Mouse (Mus musculus): ENCODE data around the gene Tada2b. TPM values are rescaled to one million over a fixed set of nuclear protein-coding genes. Genes with fewer than 3 reads are reported as not detected.

Tada2b gene
- total RNA-seq, 2 experiments from 2014 or later: 12.1 to 12.9 TPM

DNA sequence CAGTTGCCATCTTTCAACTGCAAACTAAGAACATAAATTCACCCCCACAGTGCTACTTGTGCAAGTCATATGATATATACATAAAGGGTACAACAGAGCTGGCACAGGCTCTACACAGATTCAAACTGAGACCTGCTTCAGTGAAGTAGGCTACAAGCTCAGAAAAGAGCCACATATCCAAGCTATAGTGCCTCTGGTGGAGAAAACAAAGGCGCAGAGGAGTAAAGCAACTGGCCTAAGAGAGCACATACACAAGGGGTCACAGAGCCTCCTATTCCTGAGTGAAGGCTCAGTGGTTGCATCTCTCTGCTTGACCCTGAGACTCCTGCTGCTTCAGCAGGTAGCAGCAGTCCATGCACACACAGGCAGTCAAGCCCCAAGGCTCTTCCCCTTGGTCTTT, 3.0 kb downstream of the Tada2b start:
- no peak for ATAC-seq (replicated peaks; ENCODE audit: poor library complexity, severe bottlenecking)

DNA sequence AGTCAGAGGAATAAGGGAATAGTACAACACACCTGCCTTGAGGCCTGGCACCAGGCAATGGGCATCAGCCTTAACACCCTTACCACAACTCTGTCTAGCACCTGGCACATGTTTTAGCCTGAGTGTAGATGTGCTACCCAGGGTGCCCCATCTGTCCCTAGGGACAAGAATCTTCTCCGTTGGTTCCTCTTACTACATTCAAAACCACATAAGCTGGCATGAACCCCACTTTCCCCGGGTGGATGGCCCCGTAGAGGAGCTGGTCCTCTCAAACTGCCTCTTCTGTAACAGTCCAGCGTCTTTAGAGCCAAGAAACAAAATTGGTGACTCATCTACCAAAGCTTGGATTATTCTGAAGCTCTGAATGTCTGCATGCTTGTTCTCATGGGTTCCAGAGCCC, 3.7 kb downstream of the Tada2b start:
- peak; percentile 17 for ATAC-seq (replicated peaks; ENCODE audit: poor library complexity, severe bottlenecking)

DNA sequence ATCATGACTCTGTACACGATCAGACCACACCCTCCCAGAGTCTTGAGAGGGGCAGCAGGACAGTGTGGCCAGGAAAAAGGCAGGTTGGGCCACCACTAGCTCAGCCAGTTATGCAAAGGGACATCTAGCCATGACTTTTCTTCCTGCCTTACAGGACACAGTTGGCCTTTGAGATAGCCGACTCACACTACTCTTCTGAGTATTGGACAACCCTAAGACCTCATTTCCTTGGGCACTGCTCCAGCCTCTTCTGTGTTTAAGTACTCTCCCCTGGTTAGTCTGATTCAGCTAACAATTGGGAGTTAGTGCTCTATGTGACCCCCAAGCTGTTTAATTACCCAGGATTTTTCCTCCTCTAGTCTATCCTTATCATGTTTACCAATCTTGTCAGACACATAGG, 4.3 kb downstream of the Tada2b start:
- no peak for ATAC-seq (replicated peaks; ENCODE audit: poor library complexity, severe bottlenecking)

DNA sequence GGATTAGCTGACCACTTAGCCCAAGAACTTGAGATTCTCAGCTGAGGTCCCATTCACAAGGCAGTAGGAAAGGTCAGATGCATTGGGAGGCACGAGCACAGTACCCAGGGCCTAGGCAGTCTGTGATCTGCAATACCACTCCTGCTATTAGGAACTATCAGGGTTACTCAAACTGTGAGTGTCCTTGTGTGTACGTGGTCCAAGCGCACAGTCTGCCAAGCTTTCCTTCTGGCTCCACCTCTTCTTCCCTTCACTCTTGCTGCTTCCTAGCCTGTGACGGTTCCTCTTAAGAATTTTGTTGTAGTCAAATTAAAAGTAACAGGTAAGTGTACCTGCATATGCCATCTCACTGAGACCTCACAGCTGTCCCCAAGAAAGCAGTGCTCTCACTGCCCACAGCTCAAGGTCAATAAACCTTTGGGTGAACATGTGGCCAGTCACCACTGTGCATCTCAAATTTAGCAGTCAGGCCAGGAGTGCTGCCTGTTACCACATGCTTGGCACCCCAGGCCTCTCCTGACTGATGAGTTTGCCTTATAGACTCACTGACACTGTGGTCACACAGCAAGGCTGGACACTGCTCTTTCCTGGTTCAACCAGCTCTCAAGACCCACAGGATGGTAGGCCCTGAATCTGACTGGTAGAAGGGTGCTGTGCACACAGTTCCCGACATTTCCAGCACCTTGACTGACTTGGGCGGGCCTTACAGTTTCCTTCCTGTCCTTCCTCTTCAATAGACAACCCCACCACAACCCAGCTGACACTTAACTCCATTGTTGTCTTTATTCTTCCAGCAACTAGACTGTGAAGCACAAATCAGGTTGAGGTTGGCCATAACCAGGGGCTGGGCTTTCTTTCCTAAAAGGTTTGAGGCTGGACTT, 5.3 kb downstream of the Tada2b start:
- ATAC-seq (replicated peaks; ENCODE audit: poor library complexity, severe bottlenecking): no peak

DNA sequence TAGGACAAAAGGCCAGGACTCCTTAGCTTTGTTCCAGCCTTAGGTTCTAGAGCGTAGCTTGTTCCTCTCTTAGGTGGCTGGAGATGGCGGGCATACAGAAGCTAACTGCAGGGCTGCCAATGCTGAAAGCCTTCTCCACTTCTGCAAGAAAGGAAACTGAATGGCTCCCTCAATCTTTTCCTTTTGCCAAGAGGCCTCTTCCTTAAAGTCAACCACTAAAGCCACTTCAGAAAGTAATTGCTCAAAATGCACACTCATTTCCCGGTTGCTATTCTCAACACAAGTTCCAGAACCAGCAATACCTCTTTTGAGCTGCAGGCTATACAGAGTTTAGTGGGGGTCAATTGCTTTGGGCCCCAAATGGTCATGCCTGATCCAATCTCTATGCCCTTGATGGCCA, 6.6 kb downstream of the Tada2b start:
- ATAC-seq (replicated peaks; ENCODE audit: poor library complexity, severe bottlenecking): peak; percentile 32

DNA sequence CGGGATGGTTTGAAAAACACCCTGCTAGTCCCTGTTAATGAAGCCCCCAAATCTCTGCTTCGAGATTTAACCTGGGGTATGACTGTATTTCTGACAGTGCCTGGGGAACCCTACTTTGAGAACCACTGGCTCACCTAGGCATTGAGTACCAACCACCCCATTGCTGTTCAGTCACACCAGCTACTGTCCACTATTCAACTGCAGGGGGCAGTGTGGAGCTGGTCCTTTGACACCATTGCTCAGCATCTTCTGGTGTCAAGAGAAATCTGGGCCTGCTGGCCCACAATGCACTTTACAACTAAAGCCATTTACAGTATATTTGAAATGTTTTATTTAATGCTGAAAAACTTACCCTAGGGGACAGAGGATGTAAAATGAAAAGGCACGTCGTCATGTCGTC, 9.8 kb downstream of the Tada2b start:
- ATAC-seq (replicated peaks; ENCODE audit: poor library complexity, severe bottlenecking): peak; percentile 83

DNA sequence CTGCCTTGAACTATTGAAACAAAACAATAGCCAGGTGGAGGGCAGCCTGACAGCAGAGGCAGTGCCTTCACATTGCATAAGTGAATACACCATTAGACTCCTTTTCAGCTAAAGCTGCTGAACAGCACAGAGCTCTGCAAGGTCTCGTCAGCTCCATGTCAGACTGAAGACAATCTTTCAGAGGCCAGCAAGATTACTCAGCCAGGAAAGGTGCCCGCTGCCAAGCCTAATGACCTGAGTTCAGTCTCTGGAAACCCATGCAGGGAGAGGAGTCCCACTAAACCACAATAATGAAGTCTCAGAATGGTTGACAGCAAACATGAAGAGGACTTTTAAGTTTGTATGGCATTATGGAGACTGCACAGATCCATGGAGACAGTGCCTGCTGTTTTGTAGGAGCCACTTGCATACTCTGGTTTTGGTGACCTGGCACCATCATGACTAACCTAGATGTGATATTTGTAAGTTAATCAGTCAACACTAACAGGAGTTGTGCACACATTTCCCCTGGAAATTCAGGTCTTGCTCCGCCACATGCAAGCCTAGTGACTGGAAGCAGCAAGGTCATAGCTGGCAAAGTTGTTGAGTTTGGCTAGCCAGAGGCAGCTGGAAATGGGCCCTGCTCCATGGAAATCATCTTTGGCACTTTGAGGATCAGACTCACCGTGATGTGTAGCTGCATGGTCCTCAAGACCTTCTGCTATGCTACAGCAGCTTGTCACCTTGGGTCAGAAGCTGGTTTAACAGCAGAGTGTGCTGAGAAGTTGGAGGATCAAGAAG, 11.0 kb downstream of the Tada2b start:
- no peak for ATAC-seq (replicated peaks; ENCODE audit: poor library complexity, severe bottlenecking)

DNA sequence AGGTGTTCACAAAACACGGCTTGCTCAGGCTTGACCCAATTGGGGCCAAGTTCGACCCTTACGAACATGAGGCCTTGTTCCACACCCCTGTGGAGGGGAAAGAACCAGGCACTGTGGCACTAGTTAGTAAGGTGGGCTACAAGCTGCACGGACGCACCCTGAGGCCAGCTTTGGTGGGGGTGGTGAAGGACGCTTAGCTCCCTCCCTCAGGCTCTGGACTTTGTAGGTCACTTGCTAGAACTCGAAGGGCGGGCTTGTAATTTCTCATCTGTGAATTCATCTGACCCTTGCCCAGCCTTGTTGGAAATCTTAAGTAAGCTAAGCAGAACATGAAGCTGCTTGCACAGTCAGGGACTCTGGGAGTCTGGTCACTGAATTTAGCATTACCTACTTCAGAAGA, 12.9 kb downstream of the Tada2b start:
- ATAC-seq (replicated peaks; ENCODE audit: poor library complexity, severe bottlenecking): no peak

DNA sequence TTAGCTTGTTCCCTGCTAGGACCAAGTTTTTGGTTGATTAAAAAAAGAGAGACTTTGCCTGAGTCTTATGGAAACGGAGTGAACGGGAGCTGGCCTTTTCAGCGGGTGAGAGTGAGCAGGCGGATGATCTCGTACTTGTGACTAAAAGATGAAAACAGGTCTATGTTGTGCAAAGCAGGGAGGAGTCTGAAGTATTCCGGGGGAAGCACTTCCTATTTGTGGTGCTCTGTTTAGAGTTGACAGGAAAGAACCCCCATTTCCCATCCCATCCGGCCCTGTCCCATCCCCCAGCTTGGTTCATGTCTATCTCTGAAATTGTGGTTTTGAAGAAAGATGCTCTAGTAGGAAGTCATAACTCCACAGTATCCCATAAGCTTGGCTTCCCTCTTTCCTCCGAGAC, 18.2 kb downstream of the Tada2b start:
- ATAC-seq (replicated peaks; ENCODE audit: poor library complexity, severe bottlenecking): peak; percentile 17; the same call in 1 of the 2 replicates

DNA sequence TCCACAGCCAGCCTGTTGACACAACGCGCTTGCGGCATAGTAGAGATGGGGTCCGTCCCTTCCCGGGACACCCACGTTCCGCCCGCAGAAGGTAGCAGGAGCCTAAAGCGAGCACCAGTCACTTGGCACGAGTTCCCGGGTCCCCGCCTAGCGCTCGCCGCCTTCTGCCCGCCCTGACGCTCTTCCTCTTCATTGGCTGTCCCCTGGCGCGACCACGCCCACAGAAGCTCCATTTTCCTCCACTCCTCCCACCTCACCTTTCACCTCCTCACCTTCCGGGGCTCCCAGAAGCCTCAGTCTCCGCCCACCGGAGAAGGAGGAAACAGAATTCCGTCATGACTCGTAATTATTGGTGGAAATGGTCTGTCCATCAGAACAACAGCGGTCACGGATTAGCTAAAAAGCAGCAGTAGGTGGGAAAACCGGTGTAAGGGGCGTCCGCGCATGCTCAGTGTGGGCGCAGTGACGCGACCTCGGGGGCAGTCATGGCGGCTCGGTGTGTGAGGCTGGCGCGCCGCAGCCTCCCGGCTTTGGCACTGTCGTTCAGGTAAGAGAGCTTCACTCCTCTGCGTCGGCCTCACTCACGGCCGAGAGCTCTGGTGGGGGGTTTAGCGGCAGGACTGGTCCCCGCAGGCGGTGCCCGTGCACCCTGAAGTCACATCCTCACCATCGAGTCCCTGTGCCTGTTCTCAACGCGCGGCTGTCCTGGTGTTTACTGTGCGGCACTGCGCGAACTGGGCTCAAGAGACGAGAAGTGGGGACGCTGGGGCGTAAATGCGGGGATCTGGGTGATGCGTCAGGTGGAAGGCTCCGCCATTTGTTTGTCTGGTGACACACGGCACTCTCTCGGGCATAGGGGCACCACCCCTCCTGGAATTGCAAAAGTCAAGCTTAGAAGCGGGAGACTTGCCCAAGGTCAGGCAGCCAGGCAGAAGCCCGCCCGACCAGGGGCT, 19.1 kb downstream of the Tada2b start, which contains the start of gene Grpel1:
Grpel1 (plus strand) TSS at position 290 of the 953 bp plus-strand sequence.
- ATAC-seq (replicated peaks; ENCODE audit: poor library complexity, severe bottlenecking): peak; percentile 88

DNA sequence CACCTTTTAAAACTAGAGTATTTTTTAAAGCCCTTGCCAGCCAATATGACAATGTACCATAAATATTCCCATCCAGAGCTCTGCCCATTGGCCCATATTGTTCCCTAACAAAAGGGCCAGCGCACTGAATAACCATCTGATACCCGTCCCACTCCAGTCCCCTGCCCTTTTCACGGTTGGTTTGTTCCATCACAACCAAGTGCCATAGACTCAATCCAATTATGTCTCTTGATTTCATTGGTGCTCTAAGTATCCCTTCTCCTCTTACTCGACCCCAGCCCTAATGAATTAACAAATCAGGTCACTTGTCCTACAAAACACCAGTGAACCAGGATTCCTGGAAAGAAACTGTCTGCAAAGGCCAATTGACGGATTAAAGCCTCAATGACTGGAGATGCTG, 20.7 kb downstream of the Tada2b start:
- no peak for ATAC-seq (replicated peaks; ENCODE audit: poor library complexity, severe bottlenecking)

DNA sequence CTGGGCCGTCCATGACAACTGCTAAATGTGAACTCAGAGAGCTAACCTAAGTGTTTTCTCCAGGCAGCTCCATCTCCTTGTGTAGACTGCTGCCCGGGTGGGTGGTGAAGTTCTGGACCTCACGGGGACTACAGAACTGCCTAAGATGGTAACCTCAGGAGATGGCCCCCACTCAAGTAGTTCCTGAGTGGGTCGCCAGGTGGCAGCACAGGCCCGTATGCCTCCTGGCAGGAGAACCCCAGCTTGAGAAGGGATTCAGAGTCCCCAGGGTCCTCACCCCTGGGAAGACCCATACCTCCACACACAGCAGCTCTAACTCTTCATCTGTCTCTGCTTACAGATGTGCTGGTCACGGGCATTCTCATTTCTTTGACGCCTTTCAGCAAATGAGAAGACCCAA, 21.3 kb downstream of the Tada2b start:
- ATAC-seq (replicated peaks; ENCODE audit: poor library complexity, severe bottlenecking): peak; percentile 41

DNA sequence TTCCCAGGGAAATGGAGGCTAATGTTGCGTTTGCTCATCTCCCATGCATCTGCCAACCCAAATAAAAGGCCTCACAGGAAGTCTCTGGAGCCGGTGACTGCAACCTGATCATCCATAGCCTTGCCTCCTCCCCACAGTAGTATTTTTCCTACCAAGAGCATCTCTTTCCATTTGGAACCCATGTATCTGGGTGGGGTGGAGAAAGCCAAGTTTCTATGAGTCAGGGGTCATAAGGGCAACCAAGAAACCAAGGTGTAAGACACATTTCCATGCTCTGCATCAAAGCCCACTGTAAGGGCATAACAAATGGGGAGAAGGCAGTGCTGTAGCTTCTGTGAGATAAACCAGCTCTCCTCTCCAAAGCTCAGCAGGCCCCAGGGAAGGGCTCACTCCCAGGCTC, 22.9 kb downstream of the Tada2b start:
- no peak for ATAC-seq (replicated peaks; ENCODE audit: poor library complexity, severe bottlenecking)

DNA sequence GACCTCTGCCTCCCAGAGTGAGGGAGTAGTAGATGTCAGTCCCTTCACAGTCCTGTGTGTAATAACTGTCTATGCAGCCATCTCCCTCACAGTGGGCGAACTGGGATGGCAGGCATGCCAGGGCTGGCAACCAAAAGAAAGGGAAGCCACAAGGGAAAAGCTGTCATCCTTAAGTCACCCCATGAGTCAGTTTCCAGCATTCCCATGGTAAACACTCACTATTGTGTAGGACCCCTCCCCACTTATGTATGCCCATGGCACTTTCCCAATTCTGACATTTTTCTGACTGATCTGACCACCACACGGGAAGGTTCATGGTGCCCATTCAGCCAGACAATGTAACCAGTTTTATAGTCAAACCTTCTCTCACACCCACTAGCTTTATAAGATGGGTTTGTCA, 23.4 kb downstream of the Tada2b start:
- ATAC-seq (replicated peaks; ENCODE audit: poor library complexity, severe bottlenecking): no peak

DNA sequence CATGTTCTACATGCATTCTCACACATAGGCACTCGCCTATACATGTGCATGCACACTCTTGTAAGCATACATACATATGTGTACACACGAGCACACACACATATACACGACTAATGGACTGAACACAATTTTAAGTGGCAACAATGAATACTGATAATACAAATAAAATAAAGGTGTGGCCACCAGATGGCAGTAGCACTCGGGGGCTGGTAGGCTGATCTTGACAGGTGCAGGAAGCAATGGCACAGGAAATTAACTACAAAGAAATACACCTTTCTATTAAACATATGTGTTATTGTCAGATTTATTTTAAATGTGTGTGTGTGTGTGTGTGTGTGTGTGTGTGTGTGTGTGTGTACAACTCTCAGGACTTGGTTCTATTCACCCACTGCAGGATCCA, 25.2 kb downstream of the Tada2b start:
- 0 out of 2 replicates have a peak, but pooled peaks have one; percentile 35 for ATAC-seq (replicated peaks; ENCODE audit: poor library complexity, severe bottlenecking)

DNA sequence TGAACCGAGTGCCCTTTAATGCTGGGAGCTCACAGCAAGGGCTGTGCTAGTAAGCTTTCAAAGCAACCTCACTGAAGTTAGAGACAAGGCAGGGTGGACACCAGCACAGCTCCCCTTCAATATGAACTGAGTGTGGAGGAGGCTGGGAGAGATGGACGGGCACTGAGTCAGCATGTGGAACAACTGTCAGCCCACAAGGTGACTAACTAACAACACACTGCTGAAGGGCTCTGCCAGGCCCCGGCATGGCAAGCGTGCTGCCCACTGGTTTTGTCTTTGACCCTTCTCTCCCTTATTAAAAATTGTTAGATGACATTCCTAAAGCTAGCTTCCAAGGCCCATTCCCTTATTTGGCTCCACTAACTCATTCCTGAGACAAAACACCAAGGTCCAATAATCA, 26.4 kb downstream of the Tada2b start:
- ATAC-seq (replicated peaks; ENCODE audit: poor library complexity, severe bottlenecking): no peak

DNA sequence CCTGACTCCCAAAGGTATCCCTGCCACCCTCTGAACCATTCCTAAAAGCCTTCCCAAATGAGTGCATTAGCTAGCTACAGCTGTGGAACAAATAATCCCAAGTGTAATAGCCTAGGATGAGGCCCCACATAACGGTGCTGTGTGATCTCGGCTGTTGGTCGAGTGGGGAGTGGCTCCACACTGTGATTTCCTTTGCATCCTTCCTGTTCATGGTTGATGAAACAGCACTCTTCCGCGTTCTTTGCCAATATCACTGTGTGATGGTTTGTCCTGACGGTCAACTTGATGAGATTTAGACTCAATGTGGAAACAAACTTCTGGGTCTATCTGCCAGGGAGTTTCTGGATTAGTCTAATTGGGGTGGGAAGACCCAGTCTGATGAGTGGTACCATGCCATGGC, 31.3 kb downstream of the Tada2b start:
- ATAC-seq (replicated peaks; ENCODE audit: poor library complexity, severe bottlenecking): no peak

DNA sequence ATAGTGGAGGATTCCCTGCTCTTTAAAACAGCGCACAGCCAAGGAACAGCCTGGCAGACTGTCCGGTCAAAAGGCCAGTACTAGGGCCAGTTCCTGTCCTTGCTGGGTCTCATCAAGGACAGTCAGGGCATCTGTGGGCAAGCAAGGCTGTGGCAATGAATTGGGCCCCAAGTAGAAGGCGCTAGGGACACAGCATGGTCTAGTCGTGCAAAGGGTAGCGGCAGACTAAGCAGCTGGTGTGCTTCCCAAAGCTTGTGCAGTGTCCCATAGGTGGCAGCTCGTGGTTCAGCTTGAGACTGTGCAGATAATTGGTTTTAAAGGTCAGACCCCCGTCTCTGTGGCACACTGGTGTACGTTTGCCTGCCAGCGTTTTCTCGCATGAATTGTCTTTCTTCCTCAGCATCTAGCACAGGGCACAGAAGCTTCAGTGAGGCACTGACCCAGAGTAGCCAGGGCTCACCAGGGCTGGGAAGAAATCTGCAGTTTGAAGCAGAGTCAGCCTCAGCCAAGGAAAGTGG, 32.2 kb downstream of the Tada2b start:
- ATAC-seq (replicated peaks; ENCODE audit: poor library complexity, severe bottlenecking): no peak

DNA sequence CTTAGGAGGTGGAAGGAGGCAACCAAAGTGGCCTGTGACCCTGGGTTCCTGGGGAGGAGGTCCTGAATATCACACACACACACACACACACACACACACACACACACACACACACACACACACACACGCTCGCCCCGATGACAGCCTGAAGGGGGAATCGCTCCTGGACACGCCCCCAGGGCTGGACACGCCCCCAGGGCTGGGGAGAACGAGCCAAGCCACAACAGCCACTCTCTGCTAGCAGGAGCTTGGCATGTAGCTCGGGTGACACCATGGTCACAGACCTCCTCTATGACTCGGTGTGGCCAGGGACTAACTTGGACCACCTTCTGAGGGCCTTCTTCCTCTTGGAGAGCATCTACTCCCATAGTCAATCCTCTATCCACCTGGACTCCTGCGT, 33.0 kb downstream of the Tada2b start:
- peak; percentile 69 for ATAC-seq (replicated peaks; ENCODE audit: poor library complexity, severe bottlenecking)

DNA sequence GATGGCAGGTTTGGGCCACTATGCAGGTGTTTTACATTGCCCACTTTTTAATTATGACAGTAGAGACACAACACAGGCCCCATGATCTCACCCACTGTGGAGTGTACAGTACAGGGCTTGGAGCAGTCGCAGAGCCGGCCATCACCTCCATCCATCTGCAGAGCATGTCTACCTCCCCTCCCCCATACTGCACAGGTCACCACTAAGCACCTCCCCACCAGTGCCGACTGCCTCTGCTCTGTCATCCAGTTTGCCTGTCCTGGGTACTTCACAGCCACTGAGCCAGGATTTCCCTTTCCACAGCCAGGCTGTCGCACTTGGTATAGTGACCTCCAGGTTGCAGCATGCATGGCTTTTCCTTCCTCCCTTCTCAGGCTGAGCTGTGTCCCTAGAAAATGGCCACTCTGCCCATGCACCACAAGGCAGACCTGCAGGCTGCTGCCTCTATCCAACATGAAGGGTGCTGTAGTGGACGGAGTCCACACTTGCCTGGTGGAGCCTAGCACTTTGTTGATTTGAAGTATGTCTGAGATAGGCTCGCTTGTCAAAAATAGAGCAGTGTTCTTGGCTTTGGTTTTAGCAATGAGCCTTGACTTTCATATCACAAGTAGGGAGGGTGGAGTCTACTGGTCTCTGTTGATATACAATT, 34.3 kb downstream of the Tada2b start:
- ATAC-seq (replicated peaks; ENCODE audit: poor library complexity, severe bottlenecking): no peak

All from granulocyte monocyte progenitor cell, adult 5-6 weeks (primary cell).